Mouse (Mus musculus) gastrocnemius, postnatal 10 days (tissue): ENCODE results near the gene Pdcl2. TPM values are rescaled to one million over a fixed set of nuclear protein-coding genes. Genes with fewer than 3 reads are reported as not detected.

Experiments used
- DNase-seq: peaks from one replicate; pipeline ENCODE4 v3.0.0; 2021; ENCODE audit warnings: mixed read lengths
- total RNA-seq, 2 experiments: library from RNA; stranded (reverse); gene quantifications; 2 replicates each; pipeline ENCODE4 v1.2.3; 2021

The Pdcl2 gene
- total RNA-seq, 2 experiments from 2014 or later: not detected

- peak; percentile 92 for DNase-seq
Measured at GRCm38 (mm10) chr5:76303745-76304451, 27.1 kb downstream of the Pdcl2 start.

- DNase-seq: no peak
Measured at GRCm38 (mm10) chr5:76303379-76303744, 27.6 kb downstream of the Pdcl2 start.

- DNase-seq: no peak
Measured at GRCm38 (mm10) chr5:76302009-76302408, 28.9 kb downstream of the Pdcl2 start.

- DNase-seq: no peak
Measured at GRCm38 (mm10) chr5:76289234-76289691, 41.7 kb downstream of the Pdcl2 start.

GRCm38 (mm10) chr5:76288256-76288655 is 42.7 kb downstream of the Pdcl2 start:
- no peak for DNase-seq

- DNase-seq: no peak
Measured at GRCm38 (mm10) chr5:76287062-76287461, 43.9 kb downstream of the Pdcl2 start.

- no peak for DNase-seq
Measured at GRCm38 (mm10) chr5:76285699-76286098, 45.3 kb downstream of the Pdcl2 start.

GRCm38 (mm10) chr5:76283890-76284289 is 47.1 kb downstream of the Pdcl2 start:
- DNase-seq: no peak

GRCm38 (mm10) chr5:76274977-76275376 is 56.0 kb downstream of the Pdcl2 start:
- DNase-seq: no peak

Other genes with a start within 250 kb of the Pdcl2 start
- gene Srd5a3, start 190.9 kb downstream of the Pdcl2 start, total RNA-seq: 10 to 100 TPM in 1 of 2 experiments, 1 to 10 TPM in 1; 9.0 to 11.2 TPM
- 10 to 100 TPM; 30.6 to 42.7 TPM for gene Tmem165, start 147.3 kb downstream of the Pdcl2 start, total RNA-seq
- gene Clock, start 26.4 kb downstream of the Pdcl2 start, total RNA-seq: 10 to 100 TPM; 14.1 to 19.6 TPM
- gene Nmu, start 32.6 kb upstream of the Pdcl2 start, total RNA-seq: not detected
- gene Gm7271, start 152.9 kb upstream of the Pdcl2 start, total RNA-seq: not detected
- gene Exoc1, start 198.2 kb upstream of the Pdcl2 start, total RNA-seq: 10 to 100 TPM; 14.4 to 21.5 TPM